8 mouse cellular contexts compared by ENCODE assay signal in genomic region chr16:31724121-31724520, GRCm38 (mm10).
DNase-seq lines count a peak whose midpoint lies in the region; TF ChIP-seq lines count a peak whose summit lies in the region.

No protein-coding gene starts in this region.

- no peak for TF ChIP-seq POLR2A in kidney, adult 2 months (IDR thresholded peaks at IDR 0.05; ENCODE audit: low read depth, low read length)

- H3K27me3 ChIP-seq in kidney, adult 2 months (replicated peaks; ENCODE audit: control insufficient read depth, insufficient read depth, low read length) = no peaks in the 10 kb centered on the region

- no peak for TF ChIP-seq CTCF in kidney, adult 2 months (conservative IDR thresholded peaks at IDR 0.05; ENCODE audit: insufficient read depth, insufficient read length, low read depth, low read length)

- DNase-seq in kidney, adult 2 months = peak; percentile 49
- DNase-seq in kidney, postnatal 4 days = no peak
- peak; percentile 15 to 19 for DNase-seq in B cell, adult 2 months
- peak; percentile 52 for DNase-seq in MN1 (ENCODE audit: low spot score)
- DNase-seq in hindlimb bud, embryonic 11.5 days (ENCODE audit: extremely low spot score, low read depth, low spot score) = peak; percentile 18
- no peak for DNase-seq in right cerebral cortex, adult 2 months (ENCODE audit: low spot score in 2 of 2)
- DNase-seq in urinary bladder, postnatal 4 days (ENCODE audit: low spot score in 2 of 2) = no peak
- no peak for DNase-seq in adrenal gland, postnatal 10 days

- H3K27ac ChIP-seq in kidney, adult 2 months (ENCODE audit: insufficient read depth, low read depth, low read length) = no peak overlapping the region

- H3K4me1 ChIP-seq in kidney, adult 2 months (ENCODE audit: control insufficient read depth, insufficient read depth, low read length) = no peaks in the 10 kb centered on the region

- H3K4me3 ChIP-seq in kidney, adult 2 months (ENCODE audit: insufficient read depth, low read depth, low read length) = no peak overlapping the region

- no peaks in the 10 kb centered on the region for H3K36me3 ChIP-seq in kidney, adult 2 months (ENCODE audit: control insufficient read depth, insufficient read depth, low read length)

- 13% methylated on average over 1 of the region's 1 CpGs for WGBS in kidney, adult 2 months

Comparison
In these comparisons a context has a peak if more than half of its experiments do, and no peak if none do; other contexts are left out.
1. DNase-seq: peak in kidney, adult 2 months (single experiment), B cell, adult 2 months (2 of 2), MN1 (single experiment) and hindlimb bud, embryonic 11.5 days (single experiment); none in kidney, postnatal 4 days (0 of 2), right cerebral cortex, adult 2 months (0 of 2), urinary bladder, postnatal 4 days (0 of 2) and adrenal gland, postnatal 10 days (single experiment).